Mouse (Mus musculus) heart, postnatal 0 days (tissue): ENCODE measurements around the gene Zmym3.

Source experiments
- CTCF ChIP-seq: IDR thresholded peaks from 2 replicates; pipeline ENCODE4 v1.5.1; 2016; ENCODE audit warnings: antibody characterized with exemption, control low read depth, low read depth
- EP300 ChIP-seq: IDR thresholded peaks from 2 replicates; pipeline ENCODE4 v1.6.1; 2016; ENCODE audit warnings: antibody characterized with exemption, low read depth

- TF ChIP-seq CTCF: no peak
- no peak for TF ChIP-seq EP300
These were observed 24.2 kb downstream of the Zmym3 start for GRCm38 (mm10) chrX:101396459-101396858.
